Mouse (Mus musculus): Measurements from ENCODE around the gene Gm20696. TPM values are rescaled to one million over a fixed set of nuclear protein-coding genes. Genes with fewer than 3 reads are reported as not detected.

The Gm20696 gene
- total RNA-seq, 1 experiment, result 0.58 TPM

GRCm38 (mm10) chr6:99663232-99663631, 3.4 kb downstream of the Gm20696 start:
- no peak for DNase-seq (ENCODE audit: low read depth, low spot score)
- Histone ChIP-seq H3K36me3 (ENCODE audit: control insufficient read depth, insufficient read depth, low read length, poor library complexity, severe bottlenecking) (no peaks in the 10 kb centered on the region), H3K4me1 (ENCODE audit: control insufficient read depth in 2 of 2, insufficient read depth in 2 of 2, low read length in 2 of 2, poor library complexity in 1 of 2) (peaks cover 0 to 2% of the 10 kb centered on the region in 2 experiments; a peak in 1 of 4 replicates), H3K9me3 (ENCODE audit: control insufficient read depth, insufficient read depth, low read depth, low read length) (no peaks in the 10 kb centered on the region), H3K27ac (ENCODE audit: insufficient read depth, low read depth, low read length, poor library complexity, severe bottlenecking) (no peak overlapping the region), H3K9ac (ENCODE audit: insufficient read depth, low read depth, low read length, poor library complexity, severe bottlenecking) (no peak overlapping the region), H3K4me3 (ENCODE audit: insufficient read depth in 1 of 2, low read depth in 1 of 2, low read length in 2 of 2, poor library complexity in 1 of 2, severe bottlenecking in 1 of 2) (no peak overlapping the region)
- in situ Hi-C loops (cut with MboI; ENCODE audit: low sequenced_read_pairs in 2 of 2, unreplicated experiment in 2 of 2), result no loop called here
- TF ChIP-seq CHD2 (IDR thresholded peaks at IDR 0.05; ENCODE audit: low read depth, low read length) (no peak), ZC3H11A (IDR thresholded peaks at IDR 0.05; ENCODE audit: borderline replicate concordance, low read depth, low read length) (no peak), HCFC1 (IDR thresholded peaks at IDR 0.05; ENCODE audit: borderline replicate concordance, insufficient read depth, low read length) (no peak), MAFK (IDR thresholded peaks at IDR 0.05; ENCODE audit: insufficient read depth, low read depth, low read length) (no peak), ZNF384 (IDR thresholded peaks at IDR 0.05; ENCODE audit: low read depth, low read length) (no peak)

- Histone ChIP-seq H3K27ac (ENCODE audit: insufficient read depth, low read depth, low read length, poor library complexity, severe bottlenecking) (no peak overlapping the region), H3K4me3 (ENCODE audit: insufficient read depth in 1 of 2, low read depth in 1 of 2, low read length in 2 of 2, poor library complexity in 1 of 2, severe bottlenecking in 1 of 2) (no peak overlapping the region), H3K9ac (ENCODE audit: insufficient read depth, low read depth, low read length, poor library complexity, severe bottlenecking) (no peak overlapping the region), H3K9me3 (ENCODE audit: control insufficient read depth, insufficient read depth, low read depth, low read length) (no peaks in the 10 kb centered on the region), H3K36me3 (ENCODE audit: control insufficient read depth, insufficient read depth, low read length, poor library complexity, severe bottlenecking) (no peaks in the 10 kb centered on the region), H3K4me1 (ENCODE audit: control insufficient read depth in 2 of 2, insufficient read depth in 2 of 2, low read length in 2 of 2, poor library complexity in 1 of 2) (no peaks in the 10 kb centered on the region)
- in situ Hi-C loops (cut with MboI; ENCODE audit: low sequenced_read_pairs in 2 of 2, unreplicated experiment in 2 of 2), result no loop called here
- DNase-seq (ENCODE audit: low read depth, low spot score), result no peak
- TF ChIP-seq ZNF384 (IDR thresholded peaks at IDR 0.05; ENCODE audit: low read depth, low read length) (no peak), CHD2 (IDR thresholded peaks at IDR 0.05; ENCODE audit: low read depth, low read length) (no peak), ZC3H11A (IDR thresholded peaks at IDR 0.05; ENCODE audit: borderline replicate concordance, low read depth, low read length) (no peak), MAFK (IDR thresholded peaks at IDR 0.05; ENCODE audit: insufficient read depth, low read depth, low read length) (no peak), HCFC1 (IDR thresholded peaks at IDR 0.05; ENCODE audit: borderline replicate concordance, insufficient read depth, low read length) (no peak)
Measured at GRCm38 (mm10) chr6:99660443-99660842, 6.2 kb downstream of the Gm20696 start.

- no peak for DNase-seq (ENCODE audit: low read depth, low spot score)
- H3K27ac ChIP-seq (ENCODE audit: insufficient read depth, low read depth, low read length, poor library complexity, severe bottlenecking), result no peak overlapping the region; the same call in 1 of the 2 replicates
- in situ Hi-C loops (cut with MboI; ENCODE audit: low sequenced_read_pairs in 2 of 2, unreplicated experiment in 2 of 2), result no loop called here
- H3K9me3 ChIP-seq (ENCODE audit: control insufficient read depth, insufficient read depth, low read depth, low read length), result no peaks in the 10 kb centered on the region
- TF ChIP-seq ZNF384 (IDR thresholded peaks at IDR 0.05; ENCODE audit: low read depth, low read length) (no peak), MAFK (IDR thresholded peaks at IDR 0.05; ENCODE audit: insufficient read depth, low read depth, low read length) (no peak), HCFC1 (IDR thresholded peaks at IDR 0.05; ENCODE audit: borderline replicate concordance, insufficient read depth, low read length) (no peak), ZC3H11A (IDR thresholded peaks at IDR 0.05; ENCODE audit: borderline replicate concordance, low read depth, low read length) (no peak), CHD2 (IDR thresholded peaks at IDR 0.05; ENCODE audit: low read depth, low read length) (no peak)
- no peaks in the 10 kb centered on the region for H3K36me3 ChIP-seq (ENCODE audit: control insufficient read depth, insufficient read depth, low read length, poor library complexity, severe bottlenecking)
- no peak overlapping the region for H3K4me3 ChIP-seq (ENCODE audit: insufficient read depth in 1 of 2, low read depth in 1 of 2, low read length in 2 of 2, poor library complexity in 1 of 2, severe bottlenecking in 1 of 2)
- H3K4me1 ChIP-seq (ENCODE audit: control insufficient read depth in 2 of 2, insufficient read depth in 2 of 2, low read length in 2 of 2, poor library complexity in 1 of 2), result no peaks in the 10 kb centered on the region
- no peak overlapping the region for H3K9ac ChIP-seq (ENCODE audit: insufficient read depth, low read depth, low read length, poor library complexity, severe bottlenecking)
Measured at GRCm38 (mm10) chr6:99658586-99658985, 8.0 kb downstream of the Gm20696 start.

DNA sequence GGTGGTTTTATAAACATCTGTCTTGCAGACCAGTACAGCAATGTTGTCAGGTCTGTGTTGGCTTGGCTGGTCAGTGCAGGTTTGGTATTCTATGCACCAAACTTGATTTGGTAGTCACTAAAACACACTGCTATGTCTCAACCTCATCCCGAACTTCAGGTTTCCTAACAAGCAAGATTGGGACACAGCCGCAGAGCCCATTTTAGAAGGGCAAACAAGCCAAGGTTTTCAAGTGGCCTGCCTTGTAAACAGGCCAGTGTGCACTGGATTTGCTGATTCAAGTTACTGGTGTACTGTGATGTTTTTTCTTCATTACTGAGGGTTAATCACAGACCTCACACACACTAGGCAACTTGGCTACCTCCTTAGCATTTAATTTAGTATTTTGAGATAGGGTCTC, 10.5 kb downstream of the Gm20696 start:
- DNase-seq (ENCODE audit: low read depth, low spot score), result no peak
- Histone ChIP-seq H3K9ac (ENCODE audit: insufficient read depth, low read depth, low read length, poor library complexity, severe bottlenecking) (no peak overlapping the region), H3K4me3 (ENCODE audit: insufficient read depth in 1 of 2, low read depth in 1 of 2, low read length in 2 of 2, poor library complexity in 1 of 2, severe bottlenecking in 1 of 2) (no peak overlapping the region), H3K4me1 (ENCODE audit: control insufficient read depth in 2 of 2, insufficient read depth in 2 of 2, low read length in 2 of 2, poor library complexity in 1 of 2) (no peaks in the 10 kb centered on the region), H3K27ac (ENCODE audit: insufficient read depth, low read depth, low read length, poor library complexity, severe bottlenecking) (no peak overlapping the region), H3K36me3 (ENCODE audit: control insufficient read depth, insufficient read depth, low read length, poor library complexity, severe bottlenecking) (no peaks in the 10 kb centered on the region), H3K9me3 (ENCODE audit: control insufficient read depth, insufficient read depth, low read depth, low read length) (no peaks in the 10 kb centered on the region)
- no peak for TF ChIP-seq ZC3H11A (IDR thresholded peaks at IDR 0.05; ENCODE audit: borderline replicate concordance, low read depth, low read length)
- no peak for TF ChIP-seq CHD2 (IDR thresholded peaks at IDR 0.05; ENCODE audit: low read depth, low read length)
- TF ChIP-seq MAFK (IDR thresholded peaks at IDR 0.05; ENCODE audit: insufficient read depth, low read depth, low read length), result no peak
- no peak for TF ChIP-seq ZNF384 (IDR thresholded peaks at IDR 0.05; ENCODE audit: low read depth, low read length)
- in situ Hi-C loops (cut with MboI; ENCODE audit: low sequenced_read_pairs in 2 of 2, unreplicated experiment in 2 of 2), result no loop called here

GRCm38 (mm10) chr6:99655488-99655887, 11.1 kb downstream of the Gm20696 start:
- in situ Hi-C loops (cut with MboI; ENCODE audit: low sequenced_read_pairs in 2 of 2, unreplicated experiment in 2 of 2), result no loop called here
- no peaks in the 10 kb centered on the region for H3K4me1 ChIP-seq (ENCODE audit: control insufficient read depth in 2 of 2, insufficient read depth in 2 of 2, low read length in 2 of 2, poor library complexity in 1 of 2)
- TF ChIP-seq CHD2 (IDR thresholded peaks at IDR 0.05; ENCODE audit: low read depth, low read length), result no peak
- H3K9ac ChIP-seq (ENCODE audit: insufficient read depth, low read depth, low read length, poor library complexity, severe bottlenecking), result no peak overlapping the region
- no peak for DNase-seq (ENCODE audit: low read depth, low spot score)
- no peaks in the 10 kb centered on the region for H3K9me3 ChIP-seq (ENCODE audit: control insufficient read depth, insufficient read depth, low read depth, low read length)
- no peak overlapping the region for H3K4me3 ChIP-seq (ENCODE audit: insufficient read depth in 1 of 2, low read depth in 1 of 2, low read length in 2 of 2, poor library complexity in 1 of 2, severe bottlenecking in 1 of 2)
- H3K36me3 ChIP-seq (ENCODE audit: control insufficient read depth, insufficient read depth, low read length, poor library complexity, severe bottlenecking), result no peaks in the 10 kb centered on the region
- H3K27ac ChIP-seq (ENCODE audit: insufficient read depth, low read depth, low read length, poor library complexity, severe bottlenecking), result no peak overlapping the region
